Mouse (Mus musculus) stomach, postnatal 0 days (tissue): ENCODE results near the gene Rnd1.

Source experiments
- CTCF ChIP-seq: IDR thresholded peaks from 2 replicates; pipeline ENCODE4 v1.5.1; 2016; ENCODE audit warnings: antibody characterized with exemption, low read depth, mild to moderate bottlenecking, moderate library complexity
- EP300 ChIP-seq: optimal IDR thresholded peaks from 2 replicates; pipeline ENCODE3; 2016; ENCODE audit warnings: antibody characterized with exemption

DNA sequence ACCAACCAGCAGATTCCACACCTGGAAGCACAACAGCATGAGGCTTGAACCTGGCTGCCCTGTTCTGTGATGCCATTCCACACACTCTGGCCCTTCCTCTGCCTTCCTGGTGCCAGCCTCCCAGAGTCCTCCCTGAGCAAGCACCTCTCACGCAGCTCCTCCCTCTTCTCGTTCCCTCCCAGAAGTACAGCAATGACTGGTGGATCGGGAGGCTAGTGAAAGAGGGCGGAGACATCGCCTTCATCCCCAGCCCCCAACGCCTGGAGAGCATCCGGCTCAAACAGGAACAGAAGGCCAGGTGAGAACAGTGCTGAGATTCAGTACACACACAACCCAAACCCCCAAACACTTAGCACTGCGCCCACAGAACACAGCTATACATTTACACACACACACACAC, 37.1 kb downstream of the Rnd1 start:
- TF ChIP-seq EP300 (no peak), CTCF (no peak)
